Mouse (Mus musculus): ENCODE results near the gene Cdpf1. TPM values are rescaled to one million over a fixed set of nuclear protein-coding genes. Genes with fewer than 3 reads are reported as not detected.

Cdpf1 gene
- 50.7 and 57.0 TPM in 2 replicates for polyA plus RNA-seq (2012; rRNA removed)

GRCm38 (mm10) chr15:85811535-85812277, at the start of gene Cdpf1:
Gene Cdpf1, minus strand, starts transcription at chr15:85811697.

DNA sequence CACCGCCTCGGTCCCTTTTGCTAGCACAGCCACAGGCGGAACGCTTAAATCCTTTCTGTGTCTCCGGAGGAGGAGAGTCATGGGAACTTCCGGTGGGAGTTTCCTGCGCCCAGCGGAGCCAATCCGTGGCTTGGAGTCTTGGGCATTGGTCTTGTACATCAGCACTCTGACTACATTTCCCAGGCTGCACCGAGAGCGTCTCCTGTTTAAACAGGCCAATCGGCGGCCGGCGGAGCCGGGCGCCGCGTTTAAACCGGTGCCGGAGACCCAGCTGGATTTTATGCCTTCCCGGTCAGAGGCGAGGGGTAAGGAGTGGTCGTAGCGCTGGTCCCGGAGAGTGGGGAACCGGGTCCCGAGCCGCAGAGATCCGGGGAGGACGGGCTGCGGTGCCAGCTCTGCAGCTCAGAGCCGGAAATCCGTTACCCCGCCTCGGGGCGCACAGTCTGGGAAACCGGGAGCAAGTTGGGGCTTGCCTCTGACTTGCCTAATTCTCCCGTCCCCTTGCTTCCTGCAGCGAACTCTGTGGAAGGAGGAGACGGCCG, 48.1 kb upstream of the Cdpf1 start, which contains the start of gene Gtse1:
Gene Gtse1 (plus strand): TSS at position 256 of the 542 bp plus-strand sequence.

DNA sequence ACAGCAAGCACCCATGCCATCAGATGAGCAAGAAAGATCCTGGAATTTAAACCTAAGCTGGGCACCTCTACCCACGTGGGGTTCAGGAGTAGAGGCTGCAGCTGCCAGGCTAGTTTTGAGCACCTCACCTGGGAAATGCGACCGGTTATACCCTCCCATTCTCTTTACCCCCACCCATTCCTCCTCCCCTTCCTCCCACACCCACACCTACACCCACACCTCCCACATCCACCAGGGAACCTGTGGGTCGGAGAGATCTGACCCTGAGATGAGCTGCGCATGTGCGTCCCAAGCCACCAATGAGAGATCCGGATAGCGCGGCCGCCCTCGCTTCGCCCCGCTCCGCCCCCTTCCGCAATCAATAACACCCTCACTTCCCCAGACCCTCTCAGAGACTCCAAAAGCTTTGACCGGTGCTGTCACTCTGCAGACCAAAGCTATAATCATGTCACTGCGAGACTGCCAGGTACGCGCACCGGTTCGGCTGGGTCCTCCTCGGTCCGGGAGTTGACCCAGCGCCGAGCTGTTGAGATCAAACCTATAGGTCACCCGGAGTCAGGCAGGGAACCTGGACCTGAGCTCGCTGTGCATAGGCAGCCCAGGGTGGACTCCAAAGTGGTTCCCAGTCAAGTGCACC, 20.6 kb upstream of the Cdpf1 start, which contains the start of gene Ttc38:
Gene Ttc38 (plus strand): TSS at position 353 of the 637 bp plus-strand sequence.

DNA sequence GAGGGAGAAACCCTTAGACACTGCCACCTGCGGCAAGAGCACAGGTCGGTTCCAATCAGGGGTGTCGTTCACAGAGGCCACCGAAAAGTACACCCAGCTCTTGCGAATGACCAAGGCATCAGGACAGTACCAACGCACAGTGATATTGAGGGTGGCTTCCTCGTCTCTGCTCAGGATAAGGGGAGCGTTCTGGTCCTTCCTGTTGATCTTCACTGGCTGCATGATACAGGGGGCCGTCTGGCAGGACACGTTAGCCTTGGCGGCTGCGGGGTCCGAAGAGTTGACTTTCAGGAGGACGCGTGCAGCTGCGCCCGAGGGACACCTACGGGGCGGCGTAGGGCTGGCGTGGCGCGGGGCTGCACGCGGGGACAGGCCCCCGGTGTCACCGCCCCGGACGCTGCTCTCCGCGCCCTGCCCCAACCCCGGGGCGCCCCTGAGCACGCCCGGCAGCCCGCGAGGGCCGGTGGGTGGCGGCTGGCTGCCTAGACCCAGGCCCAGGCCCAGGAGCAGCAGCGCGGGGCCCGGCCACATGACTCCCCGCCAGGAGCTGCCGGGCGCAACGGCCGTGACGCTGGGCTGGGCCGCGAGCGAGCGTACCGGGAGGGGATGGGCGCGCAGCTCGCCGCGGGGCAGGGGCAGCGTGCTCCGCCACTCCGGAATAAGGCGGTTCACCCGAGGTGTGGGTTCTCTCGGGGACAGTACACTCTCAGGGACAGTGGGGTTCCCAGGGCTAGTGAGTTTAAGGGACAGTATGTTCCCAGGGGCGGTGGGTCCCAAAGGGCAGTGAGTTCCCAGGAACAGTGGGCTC, 9.9 kb upstream of the Cdpf1 start, which contains the start of gene Pkdrej:
Gene Pkdrej (minus strand): TSS at position 532 of the 808 bp plus-strand sequence.

Other genes with a start within 250 kb of the Cdpf1 start
- gene Wnt7b, start 229.2 kb downstream of the Cdpf1 start, polyA plus RNA-seq (2012; rRNA removed): 0.12 and 0.15 TPM in 2 replicates
- 3.8 and 7.3 TPM in 2 replicates for gene Ppara, start 76.7 kb downstream of the Cdpf1 start, polyA plus RNA-seq (2012; rRNA removed)
- 0.74 and 0.79 TPM in 2 replicates for gene Pkdrej, start 10.0 kb upstream of the Cdpf1 start, polyA plus RNA-seq (2012; rRNA removed)
- gene Ttc38, start 20.6 kb upstream of the Cdpf1 start, polyA plus RNA-seq (2012; rRNA removed): 19.5 and 19.9 TPM in 2 replicates
- 7.4 and 9.2 TPM in 2 replicates for gene Gtse1, start 48.0 kb upstream of the Cdpf1 start, polyA plus RNA-seq (2012; rRNA removed)
- gene Trmu, start 67.6 kb upstream of the Cdpf1 start, polyA plus RNA-seq (2012; rRNA removed): 22.1 and 22.2 TPM in 2 replicates
- 29.6 and 39.4 TPM in 2 replicates for gene Celsr1, start 222.1 kb upstream of the Cdpf1 start, polyA plus RNA-seq (2012; rRNA removed)
- gene Gramd4, start 246.0 kb upstream of the Cdpf1 start, polyA plus RNA-seq (2012; rRNA removed): 27.5 and 32.3 TPM in 2 replicates

Measured in colon, adult 2 months (tissue).